Mouse (Mus musculus) heart, postnatal 14 days (tissue): ENCODE measurements at regions not wholly inside any gene's neighbourhood (a gene's known extent, or its start where the extent isn't known, plus 50 kb on each side); places are given as distances from the start of the nearest gene placed in this dataset.
"Not testable (repeated sequence)": the region's sequence is repeated elsewhere in the genome, so short reads cannot be mapped to it uniquely, and the experiment has no call there.

Experiments
- DNase-seq, 2 experiments: peaks; one replicate each; pipeline ENCODE4 v3.0.0; 2021 to 2022
- intact Hi-C: fragments of 180-260 bp; cut with DNase I; formaldehyde crosslinking; loops from one replicate; pipeline ENCODE4 v1.15.1; 2025

DNA sequence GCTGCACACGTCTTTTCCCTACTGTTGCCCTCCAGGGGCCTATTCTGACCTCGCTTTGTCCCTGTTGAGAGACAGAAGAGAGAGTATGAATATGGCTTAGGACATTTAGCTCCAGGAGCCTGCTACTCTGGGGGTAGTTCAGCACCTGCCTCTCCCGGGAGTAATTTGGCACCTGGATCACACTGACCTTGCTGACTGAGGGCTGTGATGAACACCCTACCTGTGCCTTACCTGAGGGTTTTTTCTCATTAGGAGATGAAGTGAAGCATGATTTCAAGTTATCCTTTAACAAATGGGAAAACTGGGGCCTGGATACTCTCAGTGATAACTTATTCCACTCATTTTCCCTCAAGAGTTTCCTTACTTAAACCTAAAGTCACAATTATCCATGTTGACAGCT is 721.2 kb upstream of the Nr2f1 start:
- intact Hi-C loops: no loop called here
- DNase-seq: no peak

DNA sequence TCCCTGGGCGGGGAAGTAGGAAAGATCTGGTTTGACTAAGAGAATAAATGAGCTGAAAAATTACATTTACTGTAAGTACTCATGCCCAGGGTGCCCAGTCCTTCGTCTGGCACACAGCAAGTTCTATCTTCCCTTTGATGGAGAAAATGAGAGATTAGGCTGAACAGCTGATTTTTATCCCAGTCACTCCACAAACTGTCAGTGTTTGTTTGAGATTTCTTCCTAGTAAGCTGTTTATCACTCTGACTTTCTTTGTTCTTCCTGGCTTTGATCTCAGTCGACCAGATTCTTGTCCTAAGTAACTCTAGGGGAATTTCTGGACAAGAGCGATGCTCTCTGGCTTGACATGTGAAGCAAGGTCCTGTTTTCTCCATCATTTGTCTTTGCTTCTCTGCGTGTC is 710.3 kb upstream of the Nr2f1 start:
- no peak for DNase-seq
- intact Hi-C loops: no loop called here

DNA sequence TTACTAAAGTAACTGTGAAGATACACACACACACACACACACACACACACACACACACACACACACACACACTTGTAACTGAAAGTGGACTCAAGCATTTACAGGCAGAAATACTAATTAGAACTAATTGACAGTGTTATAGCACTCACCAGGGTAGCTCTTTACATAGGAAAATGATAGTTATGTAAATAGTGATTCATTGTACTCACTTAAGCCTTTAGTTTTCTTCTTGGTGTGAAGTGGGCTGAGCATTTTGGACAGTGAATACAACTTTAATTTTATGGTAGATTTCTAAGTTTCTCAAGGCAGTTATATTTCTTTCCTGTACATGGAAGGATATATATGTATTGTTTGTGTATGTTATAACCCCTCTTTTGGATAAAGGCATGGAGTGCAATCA is 704.5 kb upstream of the Nr2f1 start:
- no peak for DNase-seq
- intact Hi-C loops: no loop called here

DNA sequence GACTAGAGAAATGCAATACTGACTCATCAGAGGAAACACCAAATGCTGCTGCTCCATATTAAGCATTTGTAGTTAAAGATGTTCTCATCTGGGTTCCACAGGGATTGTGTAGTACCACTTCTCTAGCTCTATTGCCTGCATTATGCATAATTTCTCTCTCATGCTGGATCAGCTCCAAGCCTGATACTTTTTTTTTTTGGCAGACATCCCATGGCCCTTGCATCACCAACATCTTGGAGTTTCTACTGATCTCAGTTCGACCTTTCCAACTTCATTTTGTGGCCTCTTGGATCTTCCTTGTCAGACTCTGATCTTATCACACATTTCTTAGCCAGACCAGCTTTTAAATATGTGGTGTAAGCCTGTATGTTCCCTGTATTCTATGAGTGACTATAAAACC is 701.1 kb upstream of the Nr2f1 start:
- DNase-seq: no peak
- intact Hi-C loops: no loop called here

DNA sequence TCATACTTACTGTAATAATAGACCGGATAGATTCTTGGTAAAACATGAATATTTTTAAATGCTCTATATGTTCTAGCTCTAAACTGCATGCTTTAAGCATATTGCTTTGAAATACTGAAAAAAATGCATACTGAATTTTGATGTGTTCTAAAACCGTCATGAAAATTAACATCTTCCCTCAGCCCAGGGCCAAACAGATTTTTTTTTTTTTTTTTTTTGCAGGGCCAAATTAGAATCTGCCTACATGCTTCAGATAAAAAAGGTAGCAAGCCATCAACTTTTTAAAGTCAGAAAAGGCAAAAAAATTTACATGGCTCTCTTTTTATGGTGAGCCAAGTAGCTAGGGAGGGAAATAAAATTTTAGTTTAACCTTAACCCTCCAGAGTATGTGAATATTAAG is 692.7 kb upstream of the Nr2f1 start:
- DNase-seq: no peak
- intact Hi-C loops: no loop called here

DNA sequence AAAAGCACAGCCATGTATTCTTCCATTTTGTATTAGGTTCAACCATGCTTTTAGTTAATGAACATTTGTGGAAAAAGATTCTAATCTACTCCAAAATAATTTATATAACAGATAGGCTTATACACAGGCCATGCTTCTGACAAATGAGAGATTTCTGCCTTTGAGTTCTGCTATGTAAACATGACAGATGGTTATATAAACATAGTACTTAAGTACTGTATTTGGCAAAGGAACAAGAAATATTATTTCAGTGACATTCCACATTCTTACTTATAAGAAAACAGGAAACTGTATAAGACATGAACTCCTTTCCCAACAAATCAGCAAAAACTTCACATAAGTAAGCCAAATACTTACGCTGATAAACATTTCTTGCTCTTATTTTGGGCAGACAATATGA is 683.5 kb upstream of the Nr2f1 start:
- DNase-seq: no peak
- intact Hi-C loops: no loop called here

DNA sequence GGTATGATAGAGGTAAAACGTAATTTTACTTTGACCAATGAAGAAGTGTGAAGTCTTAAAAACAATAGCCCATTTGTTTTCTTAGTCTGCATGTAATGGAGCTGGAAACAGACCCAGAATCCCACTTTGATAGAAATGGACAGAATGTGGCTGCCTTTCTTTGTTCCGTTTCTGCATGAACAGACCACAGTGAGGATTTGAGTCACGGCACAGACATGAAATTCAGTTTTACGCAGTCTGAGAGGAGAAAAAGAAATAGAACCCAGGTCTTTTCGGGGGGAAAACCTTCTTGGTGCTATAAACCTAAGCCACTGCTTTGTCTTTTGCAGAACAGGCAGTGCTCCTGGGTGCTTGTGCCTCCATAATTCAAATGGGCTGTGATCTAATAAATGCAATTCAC is 673.0 kb upstream of the Nr2f1 start:
- DNase-seq: no peak
- intact Hi-C loops: no loop called here

DNA sequence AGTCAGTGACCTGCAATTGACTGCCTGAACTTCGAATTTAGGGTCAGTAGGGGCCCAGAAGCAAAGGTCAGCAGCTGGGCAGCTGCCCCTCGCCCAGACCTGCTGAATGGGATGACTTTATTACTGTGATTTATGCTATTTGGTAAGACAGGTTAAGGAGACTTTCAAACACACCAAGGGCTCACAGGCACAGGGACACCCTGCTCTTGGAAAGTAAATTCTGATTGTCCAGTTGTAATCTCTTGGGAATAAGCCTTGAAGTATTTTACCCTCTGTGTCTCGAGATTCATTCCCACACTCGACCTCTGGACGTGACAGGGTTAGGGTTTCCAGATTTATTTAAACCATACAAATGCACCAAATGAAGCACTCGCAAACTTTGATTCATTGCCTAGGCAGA is 672.4 kb upstream of the Nr2f1 start:
- intact Hi-C loops: no loop called here
- no peak for DNase-seq

DNA sequence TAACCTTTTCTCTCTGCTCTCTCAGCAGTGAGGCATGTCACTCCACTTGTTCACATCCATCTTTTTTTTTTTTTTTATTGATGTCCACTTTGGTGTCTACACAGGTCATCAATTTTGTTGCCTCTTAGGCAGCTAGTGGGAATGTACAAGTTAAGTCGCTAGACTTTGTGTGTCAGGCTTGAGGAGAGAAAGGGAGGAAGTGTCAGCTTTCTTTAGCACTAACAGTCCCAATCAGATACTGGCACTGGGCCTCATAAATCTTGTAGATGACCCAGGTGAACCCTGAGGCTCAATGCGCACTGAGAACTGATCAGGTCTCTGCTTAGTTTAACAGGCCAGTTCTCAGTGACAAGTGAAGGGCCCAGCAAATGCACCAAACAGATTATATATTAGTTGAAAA is 671.7 kb upstream of the Nr2f1 start:
- intact Hi-C loops: no loop called here
- DNase-seq: no peak

DNA sequence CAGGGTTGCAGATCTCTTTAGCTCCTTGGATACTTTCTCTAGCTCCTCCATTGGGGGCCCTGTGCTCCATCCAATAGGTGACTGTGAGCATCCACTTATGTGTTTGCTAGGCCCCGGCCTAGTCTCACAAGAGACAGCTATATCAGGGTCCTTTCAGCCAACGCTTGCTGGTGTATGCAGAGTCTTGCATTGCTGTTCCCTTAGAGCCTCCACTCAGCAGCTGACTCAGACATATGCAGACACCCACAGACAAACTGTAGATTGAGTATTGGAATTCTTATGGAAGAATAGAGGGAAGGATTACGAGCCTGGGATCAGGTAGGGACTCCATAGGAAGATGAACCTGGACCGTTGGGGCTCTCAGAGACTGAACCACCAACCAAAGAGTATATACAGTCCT is 624.8 kb upstream of the Nr2f1 start:
- DNase-seq, intact Hi-C loops: not testable (repeated sequence)

DNA sequence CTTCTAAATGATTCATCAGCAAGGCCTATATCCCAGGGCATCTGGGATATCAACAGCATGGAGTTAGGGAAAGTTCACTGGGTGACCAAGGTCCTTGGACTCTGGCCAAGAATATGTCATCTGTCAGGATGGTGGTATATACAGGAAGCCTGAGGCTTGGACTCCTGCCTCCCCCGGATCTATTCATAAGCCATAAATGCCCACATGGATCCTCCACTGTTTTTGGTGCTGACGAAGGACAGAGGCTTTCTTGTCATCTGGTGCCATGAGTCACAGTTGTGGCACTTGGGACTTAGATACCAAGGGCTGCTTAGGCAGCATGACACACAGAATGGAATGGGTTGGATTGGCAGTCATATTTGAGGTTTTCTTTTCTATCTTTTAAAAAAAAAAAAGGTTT is 610.1 kb upstream of the Nr2f1 start:
- intact Hi-C loops: no loop called here
- DNase-seq: no peak

DNA sequence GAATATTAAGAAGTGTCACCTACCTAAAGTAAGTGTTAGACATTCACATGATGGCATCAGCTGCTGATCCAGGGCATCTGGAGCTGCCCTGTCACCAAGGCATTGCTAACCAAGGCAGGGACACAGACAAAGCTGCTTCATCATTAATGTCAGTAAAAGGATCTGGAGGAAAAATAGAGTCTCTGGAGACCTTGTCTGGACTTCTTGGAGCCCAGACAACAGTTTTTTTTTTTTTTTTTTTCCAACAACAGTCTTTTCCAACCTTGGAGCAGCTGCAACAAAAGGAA is 603.2 kb upstream of the Nr2f1 start:
- no peak for DNase-seq
- intact Hi-C loops: no loop called here

DNA sequence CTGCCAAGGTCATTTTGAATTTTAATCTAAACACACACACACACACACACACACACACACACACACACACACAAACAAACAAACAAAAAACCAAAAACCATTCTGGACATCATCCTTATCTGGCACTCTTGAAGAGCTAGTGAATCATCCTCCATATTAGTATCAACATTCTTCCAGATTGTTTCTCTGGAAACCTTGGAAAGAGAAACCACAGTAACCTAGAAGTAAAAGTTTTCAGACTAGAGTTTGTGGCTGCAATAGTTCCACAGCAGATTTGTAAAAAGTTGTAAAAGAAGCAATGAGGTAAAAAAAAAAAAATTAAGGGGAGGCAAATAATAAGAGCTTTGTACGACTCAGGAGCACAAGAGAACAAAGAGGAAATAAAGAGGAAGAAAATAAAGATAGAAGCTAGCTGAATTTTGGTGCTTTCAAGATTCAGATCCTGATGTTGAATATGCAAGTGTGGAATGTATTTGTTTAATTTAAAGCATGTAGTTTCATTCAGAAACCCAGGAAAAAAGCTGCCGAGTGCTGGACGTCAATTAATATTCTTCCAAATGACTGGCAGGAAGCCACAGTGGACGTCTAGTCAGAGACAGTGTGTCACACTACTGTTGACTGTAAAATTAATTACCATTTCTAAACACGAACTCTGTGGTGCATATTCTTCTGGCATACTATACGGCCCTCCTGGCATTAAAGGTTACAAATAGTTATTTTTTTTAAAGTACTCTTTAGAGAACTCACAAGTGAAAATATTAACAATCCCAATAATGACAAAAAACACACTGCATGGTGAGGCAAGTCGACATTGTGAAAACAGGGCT is 602.7 kb upstream of the Nr2f1 start:
- intact Hi-C loops: no loop called here
- DNase-seq: no peak

DNA sequence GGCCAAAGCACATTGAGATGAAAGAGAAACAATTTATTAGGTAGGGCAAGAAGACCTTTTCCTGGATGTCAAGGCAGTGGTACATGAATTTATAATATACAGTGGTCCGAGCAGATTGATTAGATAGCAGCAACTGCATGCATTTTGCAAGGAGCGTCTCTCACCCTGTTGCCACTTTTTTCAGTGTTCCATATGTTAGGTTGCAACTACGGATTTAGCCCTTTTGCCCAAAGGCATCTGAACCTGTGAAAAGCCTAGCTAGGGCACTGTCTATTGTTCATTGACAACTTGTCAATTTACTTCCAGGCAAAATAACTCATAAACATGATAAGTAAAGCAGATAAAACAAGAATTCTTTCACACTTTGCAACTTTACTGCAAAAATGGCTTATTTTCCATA is 600.1 kb upstream of the Nr2f1 start:
- no peak for DNase-seq
- intact Hi-C loops: no loop called here

DNA sequence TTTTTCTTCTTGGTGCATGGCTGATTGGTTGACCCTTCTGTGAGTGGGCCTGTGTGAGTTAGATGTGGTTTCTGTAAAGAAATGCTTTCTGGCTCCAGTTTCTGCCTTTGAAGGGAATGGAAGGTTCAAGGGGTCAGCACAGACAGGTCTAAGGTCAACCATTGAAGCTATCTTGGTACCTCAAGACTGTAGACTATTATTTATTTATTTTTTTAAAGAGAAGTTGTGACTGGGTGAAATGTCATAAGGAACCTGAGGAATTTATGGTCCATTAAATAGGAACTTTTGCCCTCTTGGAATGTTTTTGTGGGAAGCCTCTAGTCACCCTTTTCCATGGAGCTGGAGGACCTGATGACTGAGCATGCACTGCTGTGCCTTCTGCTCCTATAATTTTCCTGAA is 595.7 kb upstream of the Nr2f1 start:
- DNase-seq: no peak
- intact Hi-C loops: no loop called here

DNA sequence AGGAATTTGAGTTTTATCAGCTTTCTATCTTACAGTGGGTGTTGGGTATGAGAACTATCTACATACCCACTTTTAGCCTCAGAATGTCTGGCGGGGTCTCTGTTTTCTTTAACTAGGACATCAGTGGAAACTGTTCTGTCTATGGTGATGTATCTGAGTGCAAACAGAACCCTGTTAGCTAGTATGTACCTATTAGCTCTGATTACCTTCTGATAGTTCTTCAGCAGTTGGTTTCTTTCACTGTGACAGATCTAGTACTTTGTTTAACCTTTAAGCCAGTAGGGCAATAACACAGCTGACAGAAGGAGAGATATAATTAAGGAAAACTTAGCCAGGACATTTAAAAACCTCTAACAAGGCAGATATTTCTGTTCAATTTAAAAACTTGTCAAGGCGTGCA is 584.7 kb upstream of the Nr2f1 start:
- intact Hi-C loops: no loop called here
- DNase-seq: no peak

DNA sequence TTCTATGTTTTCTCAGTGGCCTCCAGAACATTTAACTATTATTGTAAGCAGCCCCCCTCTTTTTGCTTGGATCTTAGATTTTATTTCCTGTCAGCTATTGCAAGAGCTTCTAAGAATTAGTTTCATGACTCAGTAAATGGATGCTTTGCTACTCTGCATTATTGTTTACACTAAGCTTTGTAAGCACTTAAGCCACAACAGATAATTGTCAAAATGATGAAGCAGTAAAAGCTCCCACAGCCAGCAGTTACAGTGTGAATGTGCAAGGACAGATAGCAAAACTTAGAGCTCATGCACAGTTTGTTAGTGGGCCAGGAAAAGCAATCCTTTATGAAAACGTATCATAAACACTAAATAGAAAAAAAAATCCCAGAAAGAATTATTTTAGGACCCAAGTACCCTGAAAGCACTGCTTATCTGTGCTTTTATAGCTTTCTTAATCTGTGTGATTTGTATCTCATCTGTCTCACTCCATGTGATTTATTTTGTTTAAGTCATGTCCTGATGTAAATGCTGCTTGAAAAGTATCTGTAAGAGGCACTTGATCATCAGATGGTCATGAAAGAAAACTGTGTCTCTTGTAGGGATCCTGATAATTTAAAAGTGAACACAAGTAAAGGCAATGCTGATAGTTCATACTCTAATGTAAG is 584.2 kb upstream of the Nr2f1 start:
- intact Hi-C loops: no loop called here

More for the DNA sequence above, 584.2 kb upstream of the Nr2f1 start:
- no peak for DNase-seq
